Mouse (Mus musculus) CD4-positive, CD25-positive, alpha-beta regulatory T cell, adult 4 months (primary cell): Measurements from ENCODE around the gene Map3k15. TPM values are rescaled to one million over a fixed set of nuclear protein-coding genes. Genes with fewer than 3 reads are reported as not detected.

Experiments used
- ATAC-seq: one replicate; pipeline ENCODE4 v1.8.0; 2017
- polyA plus RNA-seq, 2 experiments: library from polyadenylated mRNA; unstranded; fragments of 100-300 nt; shearing (Covaris generic); gene quantifications; one replicate each; pipeline ENCODE4 v1.2.1; 2017

The Map3k15 gene
- polyA plus RNA-seq, 2 experiments from 2014 or later: 0.54 TPM

DNA sequence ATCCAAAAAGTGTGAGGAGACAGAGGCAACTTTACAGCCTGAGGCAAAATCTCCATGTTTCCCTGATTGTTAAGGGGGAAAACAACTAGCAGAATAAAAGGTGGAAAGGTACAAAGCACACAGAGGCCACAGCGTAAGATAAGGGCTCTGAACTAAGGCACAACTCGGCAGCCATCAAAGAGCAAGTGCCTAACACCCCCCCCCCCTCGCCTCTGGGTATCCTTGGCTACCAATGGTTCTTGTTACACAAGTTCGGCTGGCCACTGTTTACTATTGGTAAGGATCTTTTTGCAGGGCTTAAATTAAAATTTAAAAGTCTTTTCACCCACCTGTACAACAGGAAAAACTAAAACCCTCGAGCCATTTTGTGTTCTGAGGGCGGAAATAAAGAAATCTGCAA lies 147.5 kb downstream of the Map3k15 start:
- peak; percentile 2 for ATAC-seq

DNA sequence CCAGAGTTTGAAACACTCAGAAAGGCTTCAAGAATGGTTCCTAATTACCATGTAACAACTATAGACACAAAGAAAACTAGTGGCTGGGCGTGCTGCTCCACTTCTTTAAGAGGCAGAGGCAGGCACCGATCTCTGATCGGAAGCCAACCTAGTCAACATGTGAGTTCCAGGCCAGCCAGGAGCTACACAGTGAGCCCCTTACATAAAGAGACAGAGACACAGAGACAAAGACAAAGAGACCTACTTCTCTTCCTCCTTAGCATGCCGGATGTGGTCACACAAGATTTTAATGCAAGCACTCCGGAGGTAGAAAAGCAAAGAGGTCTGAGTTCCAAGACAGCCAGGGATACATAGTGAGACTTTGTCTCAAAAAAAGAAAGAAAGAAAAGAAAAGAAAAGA lies 147.9 kb downstream of the Map3k15 start:
- peak; percentile 69 for ATAC-seq

DNA sequence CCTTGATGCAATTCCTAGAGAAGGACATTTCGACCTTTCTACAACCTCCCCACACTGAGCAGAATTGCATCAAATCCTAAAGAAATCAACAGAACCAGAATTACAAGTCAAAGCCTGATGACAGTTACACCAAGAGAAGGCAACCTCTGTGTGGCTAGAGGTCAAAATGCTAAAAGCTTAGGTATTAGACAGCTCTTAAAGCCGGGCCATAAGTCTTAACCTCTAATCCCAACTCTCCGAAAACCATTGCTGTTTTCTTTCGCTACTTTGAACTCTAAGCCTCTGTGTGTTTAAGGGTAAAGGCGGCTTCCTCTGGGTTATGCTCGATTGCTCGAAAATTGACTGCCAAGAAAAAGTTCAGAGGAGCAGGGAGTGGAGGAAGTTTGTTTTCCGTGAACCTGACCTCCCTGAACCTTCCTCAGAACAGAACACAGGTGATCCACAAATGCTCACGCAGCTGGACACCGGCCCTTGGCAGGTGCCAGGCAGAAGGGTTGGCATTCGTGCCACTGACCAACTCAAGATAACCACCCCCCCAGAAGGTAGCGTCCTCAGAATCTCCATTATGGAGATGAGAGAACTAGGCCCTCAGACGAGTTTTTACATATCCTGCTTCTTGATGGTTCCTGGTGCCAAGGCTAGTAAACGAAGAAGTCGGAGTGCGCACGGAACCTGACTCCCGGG lies 149.1 kb downstream of the Map3k15 start:
- no peak for ATAC-seq

DNA sequence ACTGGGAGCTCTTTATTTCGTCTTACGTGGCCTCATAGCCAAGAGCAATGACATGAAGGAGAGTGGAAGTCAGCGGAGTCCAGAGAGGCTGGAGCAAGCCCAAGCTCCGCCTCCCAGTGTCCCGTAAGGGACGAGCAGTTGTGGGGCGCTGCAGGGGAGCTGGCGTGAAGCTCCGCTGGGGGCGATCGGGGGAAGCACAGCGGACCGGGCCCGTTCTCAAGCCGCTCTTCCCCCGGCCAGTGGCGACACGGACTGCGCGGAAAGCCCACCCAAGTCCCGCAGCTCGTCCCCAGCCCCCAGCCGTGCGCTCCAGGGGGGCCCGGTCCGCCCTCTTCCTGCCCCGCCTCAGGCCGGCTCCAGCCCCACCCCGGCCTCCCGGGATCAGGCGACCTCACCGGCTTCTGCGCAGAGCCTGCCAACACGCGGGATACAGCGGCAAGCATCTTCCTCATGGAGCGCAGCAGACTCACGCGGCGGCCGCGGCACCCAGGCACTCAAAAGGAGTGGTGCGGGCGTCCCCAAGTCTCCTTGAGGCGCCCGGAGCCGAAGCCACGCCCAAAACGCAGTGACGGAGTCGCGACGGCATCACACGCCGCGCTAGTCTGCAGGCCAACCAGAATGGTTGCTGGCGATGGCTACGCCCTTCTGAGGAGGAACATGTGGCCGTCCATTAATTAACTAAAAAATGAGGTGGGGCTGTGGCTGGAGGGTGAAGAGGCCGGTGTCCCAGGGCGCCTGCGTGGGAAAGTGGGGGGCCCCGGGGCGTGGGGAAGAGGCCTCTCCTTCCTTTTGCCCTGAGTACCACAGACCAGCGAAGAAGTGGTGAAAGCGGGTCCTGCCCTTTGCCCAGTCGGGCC lies 149.9 kb downstream of the Map3k15 start, which contains the start of gene Pdha1:
Gene Pdha1, minus strand, starts transcription at position 553 of the 857 bp plus-strand sequence.
- peak; percentile 86 for ATAC-seq

DNA sequence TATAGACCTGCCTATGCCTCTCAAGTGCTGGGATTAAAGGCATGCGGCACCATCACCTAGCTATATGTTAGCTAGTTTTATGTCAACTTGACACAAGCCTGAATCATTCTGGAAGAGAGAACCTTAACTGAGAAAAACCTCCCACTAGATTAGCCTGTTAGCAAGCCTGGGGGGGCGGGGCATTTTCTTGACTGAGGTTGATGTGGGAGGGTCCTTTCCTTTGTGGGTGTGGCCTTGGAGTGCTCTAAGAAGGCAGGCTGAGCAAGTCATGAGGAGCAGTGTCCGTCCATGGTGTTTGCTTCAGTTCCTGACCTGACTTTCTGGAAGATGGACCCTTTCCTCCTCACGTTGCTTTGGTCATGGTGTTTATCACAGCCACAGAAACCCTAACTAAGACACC lies 158.6 kb downstream of the Map3k15 start:
- no peak for ATAC-seq

DNA sequence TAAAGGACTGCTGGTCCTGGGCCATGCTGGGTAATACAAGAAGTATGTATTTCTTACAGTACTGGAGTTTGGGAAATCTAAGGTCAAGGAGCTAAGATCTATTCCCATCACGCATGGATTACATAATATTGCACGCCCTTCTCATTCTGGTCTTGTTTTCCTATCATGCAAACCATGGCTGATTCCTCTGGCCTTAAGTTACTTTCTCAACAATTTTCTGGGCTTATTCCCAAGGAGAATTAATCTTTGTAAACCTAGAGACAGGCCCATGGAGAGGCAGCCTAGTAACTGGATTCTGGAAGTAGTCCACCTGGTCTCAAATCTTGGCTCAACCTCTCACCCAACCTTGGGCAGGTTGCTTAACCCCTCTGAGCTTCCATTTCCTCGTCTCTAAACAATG lies 159.2 kb downstream of the Map3k15 start:
- ATAC-seq: no peak

DNA sequence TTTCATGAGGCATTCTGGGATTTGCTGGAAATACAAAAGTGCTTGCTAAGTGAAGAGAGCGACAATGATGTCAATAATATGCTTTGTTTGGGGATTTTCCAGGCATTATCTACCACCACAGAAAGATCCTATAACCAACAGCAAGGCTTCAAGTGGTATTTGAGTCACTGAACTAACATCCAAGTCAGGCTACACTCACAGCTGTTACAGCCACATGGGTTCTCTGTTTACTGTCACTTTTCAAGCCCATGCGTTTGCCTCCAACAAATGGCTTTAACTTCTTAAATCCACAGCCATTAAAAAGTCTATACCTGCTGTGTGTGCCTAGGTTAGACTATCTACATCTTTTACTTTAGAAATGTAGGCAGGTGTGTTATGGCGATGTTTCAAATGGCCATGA lies 160.6 kb downstream of the Map3k15 start:
- ATAC-seq: no peak

DNA sequence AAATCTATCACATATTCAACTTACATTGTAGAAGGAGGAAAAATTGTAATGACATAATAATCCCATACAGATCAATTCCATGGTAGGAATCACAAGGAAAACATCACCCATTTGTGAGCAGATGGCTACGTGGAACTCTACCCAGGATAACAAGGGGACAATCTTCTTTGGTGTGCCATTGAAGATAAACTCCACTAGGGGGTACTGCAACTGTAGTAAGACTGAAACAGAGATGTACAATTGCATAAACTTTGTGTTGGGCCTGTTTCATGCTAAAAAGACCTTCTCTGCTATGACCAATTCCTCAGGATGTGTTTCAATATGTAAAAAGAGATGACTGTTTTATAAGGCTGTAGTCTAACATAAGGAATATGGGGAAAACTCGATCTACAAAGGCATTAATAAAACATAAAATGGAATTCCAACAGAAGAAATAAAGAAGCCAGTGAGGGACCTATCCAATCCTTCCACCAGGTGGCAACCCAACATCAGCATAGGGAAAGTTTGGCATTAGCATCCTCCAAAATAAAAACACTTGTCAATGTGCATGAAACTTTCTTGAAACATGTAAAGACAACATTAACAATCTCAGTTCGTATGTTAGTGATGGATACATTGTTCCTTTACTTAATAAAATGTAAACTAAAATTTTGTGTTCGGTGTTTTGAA lies 165.0 kb downstream of the Map3k15 start:
- ATAC-seq: no peak

DNA sequence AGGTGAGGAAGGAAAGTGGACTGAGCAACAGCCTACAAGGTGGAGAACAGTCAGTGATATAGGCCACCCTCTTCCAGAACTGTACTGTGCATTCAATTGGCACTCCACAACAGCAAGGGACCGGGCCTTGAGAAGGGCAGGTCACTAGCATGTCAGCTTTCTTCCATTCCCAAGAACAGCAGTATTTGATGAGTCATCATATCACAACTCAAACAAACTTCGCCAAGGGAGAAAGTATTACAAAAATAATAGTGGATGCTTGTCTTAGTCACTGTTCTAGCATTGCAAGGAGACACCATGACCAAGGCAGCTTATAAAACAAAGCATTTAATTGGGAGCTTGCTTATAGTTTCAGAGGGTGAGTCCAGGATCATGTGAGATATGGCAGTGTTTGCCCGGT lies 176.0 kb downstream of the Map3k15 start:
- no peak for ATAC-seq

DNA sequence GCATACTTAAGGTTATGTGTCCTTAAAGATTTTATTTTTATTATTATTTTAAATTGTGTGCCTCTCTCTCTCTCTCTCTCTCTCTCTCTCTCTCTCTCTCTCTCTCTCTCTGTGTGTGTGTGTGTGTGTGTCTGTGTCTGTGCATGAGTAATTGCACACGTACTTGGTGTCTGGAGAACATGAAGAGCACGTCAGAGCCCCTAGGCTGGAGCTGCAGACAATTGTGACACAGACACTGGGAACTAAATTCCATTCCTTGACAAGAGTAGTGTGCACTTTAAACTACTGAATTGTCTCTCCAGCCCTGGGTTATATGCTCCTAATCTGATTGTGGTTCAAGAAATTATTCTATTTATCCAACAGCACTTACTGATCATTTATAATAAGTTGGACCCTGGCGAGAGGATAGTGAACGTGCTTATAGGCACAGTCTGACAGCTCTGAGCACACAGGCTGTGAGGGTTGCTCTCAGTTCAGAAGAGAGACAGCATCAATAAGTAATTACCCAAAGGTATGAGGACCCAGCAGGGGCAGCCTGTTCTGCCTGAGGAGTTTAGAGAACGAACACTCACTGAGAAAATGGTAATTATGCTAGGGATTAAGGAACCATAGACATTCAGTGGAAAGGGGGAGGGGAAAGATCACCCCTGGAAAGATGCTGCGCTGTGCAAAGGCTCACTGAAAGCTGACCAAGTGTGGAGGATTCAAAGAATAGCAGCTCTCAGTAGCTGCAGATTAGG lies 178.2 kb downstream of the Map3k15 start:
- no peak for ATAC-seq

DNA sequence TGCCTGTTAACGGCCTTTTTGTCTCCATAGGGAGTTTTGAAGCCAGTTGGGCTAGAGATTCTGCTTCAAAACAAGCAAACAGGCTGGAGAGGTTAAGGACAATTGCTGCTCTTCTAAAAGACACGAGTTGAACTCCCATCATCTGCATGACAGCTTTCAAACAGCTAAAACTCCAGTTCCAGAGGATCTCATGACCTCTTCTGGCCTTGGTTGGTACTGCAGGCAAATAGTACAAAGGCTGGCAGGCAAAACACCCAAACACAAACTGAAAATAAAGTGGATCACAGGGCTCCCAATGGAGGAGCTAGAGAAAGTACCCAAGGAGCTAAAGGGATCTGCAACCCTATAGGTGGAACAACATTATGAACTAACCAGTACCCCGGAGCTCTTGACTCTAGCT lies 181.9 kb downstream of the Map3k15 start:
- peak; percentile 76 for ATAC-seq

Other genes starting within 250 kb of the Map3k15 start
- gene Pdha1, start 150.0 kb downstream of the Map3k15 start, polyA plus RNA-seq: 100 to 1,000 TPM; 170 to 198 TPM